Mouse (Mus musculus): ENCODE measurements around the gene Kit. TPM values are rescaled to one million over a fixed set of nuclear protein-coding genes. Genes with fewer than 3 reads are reported as not detected.

Kit gene
- polyA plus RNA-seq, 1 experiment: 26.1 TPM

DNA sequence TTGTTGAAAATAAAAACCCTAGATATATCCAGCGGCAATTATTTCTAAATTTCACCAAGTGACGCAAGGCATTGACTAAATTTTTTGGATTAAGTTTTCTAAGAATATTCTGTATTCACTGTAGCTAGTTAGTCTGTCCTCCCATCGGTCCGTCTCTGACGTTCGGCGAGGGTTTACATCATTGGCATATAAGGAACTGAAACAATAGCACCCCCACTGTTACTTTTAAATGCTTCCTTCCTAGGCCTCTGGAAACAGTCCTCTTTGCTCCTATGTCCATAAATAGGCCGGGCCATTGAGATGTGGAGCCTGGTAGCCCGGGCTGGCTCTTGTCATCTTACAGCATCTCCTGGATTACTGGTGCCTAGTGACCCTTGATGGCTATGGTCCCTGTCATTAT lies 29.5 kb downstream of the Kit start:
- no peak overlapping the region for H3K27ac ChIP-seq (ENCODE audit: insufficient read depth, low read length)
- TF ChIP-seq POLR2A (IDR thresholded peaks at IDR 0.05; ENCODE audit: extremely low read depth, insufficient read depth, low read length) (no peak), CTCF (IDR thresholded peaks at IDR 0.05; ENCODE audit: extremely low read depth, insufficient read depth, low read length) (no peak)
- no peak overlapping the region for H3K4me3 ChIP-seq (ENCODE audit: insufficient read depth, low read length)
- H3K4me1 ChIP-seq (ENCODE audit: control insufficient read depth, insufficient read depth, low read length): no peaks in the 10 kb centered on the region

DNA sequence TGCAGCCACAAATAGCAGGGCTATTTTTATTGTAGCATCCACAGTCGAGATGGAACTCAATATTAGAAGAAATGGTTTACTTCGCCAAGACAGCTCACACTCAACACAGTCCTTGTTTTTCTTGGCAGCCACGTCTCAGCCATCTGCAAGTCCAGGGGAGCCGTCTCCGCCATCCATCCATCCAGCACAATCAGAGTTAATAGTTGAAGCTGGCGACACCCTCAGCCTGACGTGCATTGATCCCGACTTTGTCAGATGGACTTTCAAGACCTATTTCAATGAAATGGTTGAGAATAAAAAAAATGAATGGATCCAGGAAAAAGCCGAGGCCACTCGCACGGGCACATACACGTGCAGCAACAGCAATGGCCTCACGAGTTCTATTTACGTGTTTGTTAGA lies 32.2 kb downstream of the Kit start:
- no peaks in the 10 kb centered on the region for H3K4me1 ChIP-seq (ENCODE audit: control insufficient read depth, insufficient read depth, low read length)
- no peak overlapping the region for H3K27ac ChIP-seq (ENCODE audit: insufficient read depth, low read length)
- H3K4me3 ChIP-seq (ENCODE audit: insufficient read depth, low read length): no peak overlapping the region
- TF ChIP-seq CTCF (IDR thresholded peaks at IDR 0.05; ENCODE audit: extremely low read depth, insufficient read depth, low read length): no peak
- no peak for TF ChIP-seq POLR2A (IDR thresholded peaks at IDR 0.05; ENCODE audit: extremely low read depth, insufficient read depth, low read length)

DNA sequence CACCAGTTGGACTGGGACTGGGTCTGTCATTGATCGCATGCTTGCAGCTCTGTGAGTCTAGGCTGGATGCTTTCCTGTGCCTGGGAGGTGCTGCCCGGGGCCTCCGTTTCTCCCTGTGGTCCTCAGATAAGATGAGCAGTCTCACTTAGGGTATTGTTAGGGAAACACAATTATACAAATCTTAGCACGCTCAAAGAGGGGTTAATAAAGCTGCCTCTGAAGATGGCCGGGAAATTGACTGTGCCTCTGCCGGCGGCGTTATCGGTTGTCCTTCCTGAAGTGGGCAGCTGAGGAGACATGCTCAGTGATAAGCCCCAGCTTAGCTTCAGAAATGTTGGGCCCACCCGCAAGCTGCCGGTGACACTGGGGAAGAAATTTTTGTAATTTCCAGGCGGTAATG lies 33.3 kb downstream of the Kit start:
- Histone ChIP-seq H3K27ac (ENCODE audit: insufficient read depth, low read length) (no peak overlapping the region), H3K4me1 (ENCODE audit: control insufficient read depth, insufficient read depth, low read length) (no peaks in the 10 kb centered on the region), H3K4me3 (ENCODE audit: insufficient read depth, low read length) (no peak overlapping the region)
- TF ChIP-seq CTCF (IDR thresholded peaks at IDR 0.05; ENCODE audit: extremely low read depth, insufficient read depth, low read length) (no peak), POLR2A (IDR thresholded peaks at IDR 0.05; ENCODE audit: extremely low read depth, insufficient read depth, low read length) (no peak)

DNA sequence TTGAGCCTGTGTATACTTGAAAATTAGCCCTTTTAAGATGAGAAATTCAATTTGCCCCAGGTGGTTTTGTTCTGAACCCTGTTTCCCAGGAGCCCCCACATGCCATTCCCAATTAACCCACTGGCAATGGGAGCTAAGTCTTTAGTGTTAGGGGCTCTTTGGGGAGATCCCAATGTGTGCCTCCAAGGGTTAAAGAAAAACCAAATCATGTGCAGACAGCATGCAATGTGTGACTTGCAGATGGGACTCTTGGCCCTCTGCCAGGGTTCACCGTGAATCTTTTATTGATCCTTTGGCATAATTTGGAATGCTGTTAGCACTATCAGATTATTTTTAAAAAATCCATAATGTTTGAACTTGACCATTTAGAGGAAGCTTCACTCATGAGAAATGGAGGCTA lies 37.7 kb downstream of the Kit start:
- no peak overlapping the region for H3K27ac ChIP-seq (ENCODE audit: insufficient read depth, low read length)
- H3K4me1 ChIP-seq (ENCODE audit: control insufficient read depth, insufficient read depth, low read length): no peaks in the 10 kb centered on the region
- TF ChIP-seq CTCF (IDR thresholded peaks at IDR 0.05; ENCODE audit: extremely low read depth, insufficient read depth, low read length): no peak
- no peak for TF ChIP-seq POLR2A (IDR thresholded peaks at IDR 0.05; ENCODE audit: extremely low read depth, insufficient read depth, low read length)
- no peak overlapping the region for H3K4me3 ChIP-seq (ENCODE audit: insufficient read depth, low read length)

DNA sequence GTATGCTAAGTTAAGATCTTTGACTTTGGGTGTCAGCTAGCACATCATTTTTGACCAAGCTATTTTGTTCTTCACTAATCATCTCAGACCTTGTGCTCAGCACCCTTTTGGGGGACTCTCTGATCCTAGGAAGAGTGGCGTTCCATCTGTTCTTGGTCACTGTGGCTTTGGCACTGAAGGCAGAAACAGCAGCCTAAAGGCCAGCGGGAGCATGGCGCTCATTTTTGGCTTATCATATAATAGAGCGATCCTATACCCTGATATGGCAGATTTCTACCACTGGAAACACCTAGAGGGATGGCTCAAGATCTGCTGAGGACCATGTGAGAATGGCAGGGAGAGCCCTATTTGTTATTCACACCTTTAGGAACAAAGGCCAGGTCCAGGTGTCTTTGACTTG lies 38.2 kb downstream of the Kit start:
- H3K27ac ChIP-seq (ENCODE audit: insufficient read depth, low read length): no peak overlapping the region
- no peaks in the 10 kb centered on the region for H3K4me1 ChIP-seq (ENCODE audit: control insufficient read depth, insufficient read depth, low read length)
- H3K4me3 ChIP-seq (ENCODE audit: insufficient read depth, low read length): no peak overlapping the region
- no peak for TF ChIP-seq CTCF (IDR thresholded peaks at IDR 0.05; ENCODE audit: extremely low read depth, insufficient read depth, low read length)
- no peak for TF ChIP-seq POLR2A (IDR thresholded peaks at IDR 0.05; ENCODE audit: extremely low read depth, insufficient read depth, low read length)

DNA sequence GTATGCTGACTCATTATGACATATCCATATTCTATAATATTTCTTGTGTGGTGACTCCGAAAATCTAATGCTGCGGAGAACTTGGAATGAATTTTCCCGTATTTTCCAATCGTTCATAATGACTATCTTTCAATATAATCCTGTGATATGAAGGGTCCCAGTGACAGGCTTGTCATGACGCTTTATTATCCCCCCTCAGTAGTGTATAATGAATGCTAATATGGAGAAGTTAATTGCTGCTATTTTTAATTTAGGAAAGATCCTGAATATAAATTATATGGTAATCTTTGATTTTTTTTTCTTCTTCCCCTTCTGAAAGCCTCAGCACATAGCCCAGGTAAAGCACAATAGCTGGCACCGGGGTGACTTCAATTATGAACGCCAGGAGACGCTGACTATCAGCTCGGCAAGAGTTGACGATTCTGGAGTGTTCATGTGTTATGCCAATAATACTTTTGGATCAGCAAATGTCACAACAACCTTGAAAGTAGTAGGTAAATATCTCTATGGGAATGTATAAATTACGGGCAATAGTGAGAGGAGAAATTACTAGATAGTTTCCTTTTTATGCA lies 40.4 kb downstream of the Kit start:
- TF ChIP-seq CTCF (IDR thresholded peaks at IDR 0.05; ENCODE audit: extremely low read depth, insufficient read depth, low read length) (no peak), POLR2A (IDR thresholded peaks at IDR 0.05; ENCODE audit: extremely low read depth, insufficient read depth, low read length) (no peak)
- Histone ChIP-seq H3K4me1 (ENCODE audit: control insufficient read depth, insufficient read depth, low read length) (no peaks in the 10 kb centered on the region), H3K4me3 (ENCODE audit: insufficient read depth, low read length) (no peak overlapping the region), H3K27ac (ENCODE audit: insufficient read depth, low read length) (no peak overlapping the region)

DNA sequence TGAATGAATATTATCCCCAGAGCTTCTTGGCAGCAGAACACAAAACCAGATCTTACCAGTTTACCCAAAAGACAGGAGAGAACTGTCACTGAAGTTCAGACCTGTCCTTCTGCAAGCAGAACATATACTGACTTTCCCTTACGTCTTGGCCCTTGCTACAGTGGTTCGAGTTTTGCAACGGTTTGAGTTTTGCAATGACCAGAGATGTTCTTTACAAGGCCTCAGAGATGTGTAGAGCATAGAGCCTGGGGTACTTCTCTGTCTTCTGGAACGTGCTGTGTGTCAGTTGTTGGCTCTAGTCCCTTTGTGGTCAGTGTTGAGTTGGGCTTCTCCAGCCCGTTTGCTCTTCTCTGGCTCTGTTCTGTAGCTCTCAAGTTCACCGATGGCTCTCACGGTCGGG lies 40.9 kb downstream of the Kit start:
- Histone ChIP-seq H3K4me1 (ENCODE audit: control insufficient read depth, insufficient read depth, low read length) (no peaks in the 10 kb centered on the region), H3K4me3 (ENCODE audit: insufficient read depth, low read length) (no peak overlapping the region), H3K27ac (ENCODE audit: insufficient read depth, low read length) (no peak overlapping the region)
- TF ChIP-seq CTCF (IDR thresholded peaks at IDR 0.05; ENCODE audit: extremely low read depth, insufficient read depth, low read length): no peak
- no peak for TF ChIP-seq POLR2A (IDR thresholded peaks at IDR 0.05; ENCODE audit: extremely low read depth, insufficient read depth, low read length)

DNA sequence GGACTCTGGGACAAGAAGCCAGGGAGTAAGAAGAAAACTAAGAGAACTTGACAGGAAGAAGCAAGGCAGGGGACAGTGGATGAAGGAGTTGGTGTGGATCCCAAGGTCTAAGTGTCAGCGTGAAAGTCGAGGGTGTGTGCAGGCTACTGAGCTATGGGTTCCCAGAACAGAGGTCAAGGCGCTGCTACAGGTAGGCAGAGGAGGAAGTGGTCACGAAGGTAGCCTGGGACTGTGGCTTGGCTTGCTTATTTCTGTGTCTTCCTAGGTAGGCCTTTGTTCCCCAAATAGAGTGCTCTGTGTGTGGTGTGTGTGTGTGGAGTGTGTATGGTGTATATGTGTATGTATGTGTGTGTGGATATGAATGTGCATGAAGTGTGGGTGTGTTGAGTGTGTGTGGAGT lies 47.7 kb downstream of the Kit start:
- no peak overlapping the region for H3K4me3 ChIP-seq (ENCODE audit: insufficient read depth, low read length)
- TF ChIP-seq POLR2A (IDR thresholded peaks at IDR 0.05; ENCODE audit: extremely low read depth, insufficient read depth, low read length): no peak
- no peak for TF ChIP-seq CTCF (IDR thresholded peaks at IDR 0.05; ENCODE audit: extremely low read depth, insufficient read depth, low read length)
- no peaks in the 10 kb centered on the region for H3K4me1 ChIP-seq (ENCODE audit: control insufficient read depth, insufficient read depth, low read length)
- H3K27ac ChIP-seq (ENCODE audit: insufficient read depth, low read length): no peak overlapping the region

DNA sequence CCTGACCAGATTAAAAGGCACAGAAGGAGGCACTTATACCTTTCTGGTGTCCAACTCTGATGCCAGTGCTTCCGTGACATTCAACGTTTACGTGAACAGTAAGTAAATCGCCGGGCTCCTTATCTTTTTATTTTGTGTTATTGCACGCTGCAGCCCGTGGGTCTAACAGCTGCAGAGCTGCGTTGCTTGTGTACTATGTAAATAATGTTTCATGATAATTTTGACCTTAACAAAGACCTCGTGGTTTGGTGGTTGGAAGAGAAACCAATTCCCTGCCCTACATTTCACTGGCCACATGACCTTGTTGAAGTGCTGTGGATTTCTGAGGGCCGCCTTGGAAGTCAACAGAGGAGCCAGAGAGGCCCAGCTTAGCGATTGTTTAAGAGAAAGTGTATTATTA lies 48.3 kb downstream of the Kit start:
- no peak overlapping the region for H3K4me3 ChIP-seq (ENCODE audit: insufficient read depth, low read length)
- TF ChIP-seq CTCF (IDR thresholded peaks at IDR 0.05; ENCODE audit: extremely low read depth, insufficient read depth, low read length): no peak
- no peak for TF ChIP-seq POLR2A (IDR thresholded peaks at IDR 0.05; ENCODE audit: extremely low read depth, insufficient read depth, low read length)
- H3K27ac ChIP-seq (ENCODE audit: insufficient read depth, low read length): no peak overlapping the region
- H3K4me1 ChIP-seq (ENCODE audit: control insufficient read depth, insufficient read depth, low read length): no peaks in the 10 kb centered on the region

DNA sequence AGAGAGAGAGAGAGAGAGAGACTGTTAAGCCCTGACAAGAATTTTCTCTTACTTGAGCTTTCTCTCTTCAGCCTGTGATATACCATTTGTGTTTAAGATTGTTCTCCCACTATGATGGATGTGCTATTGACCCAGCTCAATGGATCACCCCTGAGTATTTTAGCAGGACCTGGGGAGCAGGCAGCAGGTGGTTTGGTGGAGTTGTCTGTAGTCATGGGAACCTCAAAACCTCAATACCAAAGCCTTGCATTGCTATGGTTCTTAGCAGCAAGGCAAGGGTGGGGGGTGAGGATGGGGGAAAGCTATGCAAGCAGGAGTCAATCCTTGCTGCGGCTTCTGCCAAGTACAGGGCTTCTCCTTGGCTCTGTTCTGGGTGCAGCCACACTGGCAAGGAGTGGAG lies 48.8 kb downstream of the Kit start:
- no peak overlapping the region for H3K27ac ChIP-seq (ENCODE audit: insufficient read depth, low read length)
- H3K4me3 ChIP-seq (ENCODE audit: insufficient read depth, low read length): no peak overlapping the region
- H3K4me1 ChIP-seq (ENCODE audit: control insufficient read depth, insufficient read depth, low read length): no peaks in the 10 kb centered on the region
- TF ChIP-seq POLR2A (IDR thresholded peaks at IDR 0.05; ENCODE audit: extremely low read depth, insufficient read depth, low read length): no peak
- no peak for TF ChIP-seq CTCF (IDR thresholded peaks at IDR 0.05; ENCODE audit: extremely low read depth, insufficient read depth, low read length)

Measured in cortical plate, adult 2 months (tissue).